Mouse (Mus musculus) spleen, postnatal 14 days (tissue): ENCODE measurements around the gene Cd300ld3.
"Not testable (repeated sequence)": the region's sequence is repeated elsewhere in the genome, so short reads cannot be mapped to it uniquely, and the experiment has no call there.

Source experiments
- DNase-seq, 2 experiments: peaks; one replicate each; pipeline ENCODE4 v3.0.0; 2021 to 2022; ENCODE audit warnings: low spot score in 2 of 2

Gene Cd300ld3

GRCm38 (mm10) chr11:115054537-115054936 lies 6.3 kb upstream of the Cd300ld3 start:
- DNase-seq, result no peak

GRCm38 (mm10) chr11:115052991-115053390 lies 4.8 kb upstream of the Cd300ld3 start:
- no peak for DNase-seq

- no peak for DNase-seq
These were observed 4.0 kb upstream of the Cd300ld3 start for GRCm38 (mm10) chr11:115052206-115052605.

DNA sequence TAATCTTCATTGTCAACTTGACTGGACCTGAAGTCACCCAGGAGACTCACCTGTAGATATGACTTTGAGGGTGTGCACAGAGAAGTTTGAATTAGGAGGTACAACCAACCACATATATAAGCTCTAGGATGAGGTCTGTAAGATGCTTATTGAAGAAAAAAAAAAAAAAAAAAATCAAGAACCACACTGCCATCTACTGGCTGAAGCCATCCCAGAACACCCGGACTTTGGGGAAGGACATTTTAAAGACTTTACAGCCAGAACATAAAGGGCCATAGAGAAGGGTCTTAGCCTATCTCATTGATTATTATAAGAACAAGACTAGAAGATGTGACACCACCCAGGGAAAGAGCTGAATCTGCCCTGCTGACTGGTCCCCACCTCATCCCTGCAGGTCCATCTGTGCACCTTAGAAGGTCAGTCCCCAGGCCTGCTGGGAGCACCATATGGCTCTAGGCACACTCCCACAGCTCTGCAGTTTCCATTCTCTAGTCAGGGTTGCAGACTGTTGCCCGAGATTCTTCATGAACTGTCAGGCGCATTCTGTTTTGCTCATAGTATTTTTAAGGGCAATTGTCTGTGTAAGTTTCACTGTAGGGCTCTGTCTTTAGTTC lies 1.2 kb upstream of the Cd300ld3 start:
- no peak for DNase-seq

GRCm38 (mm10) chr11:115037669-115038068 lies 10.5 kb downstream of the Cd300ld3 start, which contains the start of gene Cd300ld5:
Gene Cd300ld5, minus strand, starts transcription at chr11:115037769.
- DNase-seq, result not testable (repeated sequence)

- DNase-seq, result not testable (repeated sequence)
These were observed 21.3 kb downstream of the Cd300ld3 start, which contains the start of gene Cd300ld4 for GRCm38 (mm10) chr11:115026912-115027311. Gene Cd300ld4, minus strand, starts transcription at chr11:115027012.

- DNase-seq, result not testable (repeated sequence)
These were observed 32.1 kb downstream of the Cd300ld3 start, which contains the start of gene Cd300ld2 for GRCm38 (mm10) chr11:115016093-115016492. Gene Cd300ld2, minus strand, starts transcription at chr11:115016193.

- no peak for DNase-seq
These were observed 44.1 kb downstream of the Cd300ld3 start for GRCm38 (mm10) chr11:115004070-115004469.

- no peak for DNase-seq
These were observed 46.7 kb downstream of the Cd300ld3 start, which contains the start of gene Cd300c2 for GRCm38 (mm10) chr11:115001474-115002040. Gene Cd300c2, minus strand, starts transcription at chr11:115001880.
